Mouse (Mus musculus) urinary bladder, postnatal 4 days (tissue): ENCODE results near the gene Mpig6b.

ENCODE experiments used
- DNase-seq, 2 experiments: peaks; one replicate each; pipeline ENCODE4 v3.0.0; 2021 to 2022; ENCODE audit warnings: low spot score in 2 of 2

Mpig6b gene

GRCm38 (mm10) chr17:35058911-35059892 is 6.8 kb downstream of the Mpig6b start, which contains the start of gene Ddah2:
Gene Ddah2 (plus strand): TSS chr17:35059035.
- peak; percentile 90 to 95 for DNase-seq

- DNase-seq = no peak
Observed at GRCm38 (mm10) chr17:35058316-35058715, 7.7 kb downstream of the Mpig6b start.

GRCm38 (mm10) chr17:35057090-35057489 is 8.9 kb downstream of the Mpig6b start:
- DNase-seq = no peak

GRCm38 (mm10) chr17:35055691-35056495 is 10.1 kb downstream of the Mpig6b start:
- no peak for DNase-seq

- DNase-seq = no peak
Observed at GRCm38 (mm10) chr17:35052271-35052798, 13.6 kb downstream of the Mpig6b start.

- peak; percentile 68 to 69 for DNase-seq
Observed at GRCm38 (mm10) chr17:35051156-35052086, 14.6 kb downstream of the Mpig6b start.

GRCm38 (mm10) chr17:35050126-35050750 is 15.7 kb downstream of the Mpig6b start:
- DNase-seq = peak; percentile 75 to 80

- DNase-seq = peak; percentile 74 to 79
Observed at GRCm38 (mm10) chr17:35049561-35050016, 16.4 kb downstream of the Mpig6b start, which contains the start of gene Clic1. Gene Clic1 (plus strand): TSS chr17:35049966.

- DNase-seq = no peak
Observed at GRCm38 (mm10) chr17:35048932-35049440, 17.0 kb downstream of the Mpig6b start.

- DNase-seq = no peak
Observed at GRCm38 (mm10) chr17:35048149-35048931, 17.6 kb downstream of the Mpig6b start.

GRCm38 (mm10) chr17:35047688-35048087 is 18.3 kb downstream of the Mpig6b start:
- no peak for DNase-seq

- DNase-seq = peak; percentile 96
Observed at GRCm38 (mm10) chr17:35046681-35047455, 19.1 kb downstream of the Mpig6b start, which contains the start of gene Msh5. Gene Msh5 (minus strand): TSS chr17:35046745.

- no peak for DNase-seq
Observed at GRCm38 (mm10) chr17:35045807-35046680, 19.9 kb downstream of the Mpig6b start.

GRCm38 (mm10) chr17:35044904-35045806 is 20.8 kb downstream of the Mpig6b start:
- no peak for DNase-seq

- no peak for DNase-seq
Observed at GRCm38 (mm10) chr17:35043794-35044193, 22.2 kb downstream of the Mpig6b start.

- no peak for DNase-seq
Observed at GRCm38 (mm10) chr17:35039121-35039873, 26.7 kb downstream of the Mpig6b start.
